Mouse (Mus musculus): ENCODE data around the gene Fyb. TPM values are rescaled to one million over a fixed set of nuclear protein-coding genes. Genes with fewer than 3 reads are reported as not detected.
"Not testable (repeated sequence)": the region's sequence is repeated elsewhere in the genome, so short reads cannot be mapped to it uniquely, and the experiment has no call there.

The Fyb gene
- total RNA-seq, 2 experiments from 2014 or later: 23.4 to 49.7 TPM

GRCm38 (mm10) chr15:6559188-6559587 is 36.5 kb downstream of the Fyb start:
- DNase-seq: no peak

DNA sequence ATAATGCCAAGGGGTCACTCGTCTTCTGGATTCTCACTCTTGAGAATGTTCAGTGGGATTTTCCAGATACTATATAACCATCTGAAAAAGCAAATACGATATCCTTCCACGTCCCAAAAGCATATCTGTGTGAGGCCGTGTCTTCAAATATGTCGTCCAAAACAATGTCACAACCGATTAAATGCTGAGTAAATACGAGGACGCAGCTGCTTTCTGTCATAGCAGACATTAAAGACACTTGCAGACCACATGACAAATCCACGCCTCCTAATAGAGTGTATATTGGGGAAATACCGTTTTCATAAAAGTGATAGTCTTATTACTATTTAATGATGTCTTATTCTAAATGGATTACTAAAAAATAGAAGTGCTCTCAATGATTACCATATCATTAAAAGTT is 38.0 kb downstream of the Fyb start:
- intact Hi-C loops (cut with DNase I): no loop called here
- DNase-seq: no peak

More at GRCm38 (mm10) chr15:6559188-6559587, 36.5 kb downstream of the Fyb start:
- intact Hi-C loops (cut with DNase I): no loop called here

DNA sequence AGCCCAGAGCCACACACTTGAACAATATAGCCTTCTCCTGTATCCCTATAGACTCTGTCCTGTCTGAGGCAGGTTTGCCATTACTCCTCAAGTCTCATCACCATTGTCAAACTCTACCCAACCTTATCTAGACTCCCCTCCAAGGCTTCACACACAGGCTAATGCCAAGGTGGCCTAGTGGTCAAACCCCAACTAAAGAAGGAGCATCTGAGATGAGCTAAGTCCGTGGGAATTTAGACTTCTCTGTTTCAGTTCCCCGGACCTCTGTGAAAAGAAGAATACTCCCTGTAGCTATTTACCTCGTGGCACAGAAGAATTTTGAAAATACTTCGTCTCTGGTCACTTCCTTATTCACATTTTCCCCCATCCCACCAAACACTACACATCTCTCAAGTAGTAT is 39.5 kb downstream of the Fyb start:
- DNase-seq: no peak
- intact Hi-C loops (cut with DNase I): no loop called here

DNA sequence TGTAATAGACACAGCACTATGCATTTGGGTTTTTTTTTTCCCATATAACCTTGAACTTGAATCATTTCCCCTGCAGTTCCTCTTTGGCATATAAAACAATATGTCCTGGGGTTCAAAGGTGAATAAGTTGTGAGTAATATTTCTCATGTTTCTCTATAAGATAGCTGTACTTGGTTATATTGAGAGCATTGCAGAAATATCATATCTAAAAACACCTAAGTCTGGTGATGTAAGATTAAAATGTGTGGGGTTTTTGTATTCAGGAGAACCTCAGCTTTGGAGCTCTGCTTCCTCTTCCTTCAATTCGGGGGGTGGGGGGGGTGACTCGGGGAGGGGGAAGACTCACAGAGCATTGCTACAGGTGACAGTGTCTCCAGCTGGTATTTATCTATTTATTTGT is 40.0 kb downstream of the Fyb start:
- no peak for DNase-seq
- intact Hi-C loops (cut with DNase I): no loop called here

DNA sequence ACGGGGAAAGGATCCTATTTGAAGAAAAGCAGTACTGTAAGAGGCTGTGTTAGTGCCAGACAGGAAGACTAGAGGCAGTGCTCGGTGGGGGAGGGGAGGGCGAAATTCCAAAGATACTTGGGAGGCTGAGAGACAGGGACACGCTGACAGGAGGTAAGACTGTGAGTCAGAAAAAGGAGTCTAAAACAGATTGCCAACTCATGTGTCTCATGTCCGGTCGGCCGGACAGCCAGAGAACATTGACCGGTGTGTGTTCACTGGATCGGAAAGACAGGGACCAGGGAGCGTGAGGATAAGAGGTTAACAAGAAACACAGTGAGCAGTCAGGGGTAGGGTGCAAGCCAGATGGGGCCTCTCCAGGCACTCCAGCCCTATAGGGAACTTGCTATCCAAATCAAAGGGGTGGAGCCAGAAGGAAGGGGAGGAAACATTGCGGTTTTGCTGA is 42.3 kb downstream of the Fyb start:
- intact Hi-C loops (cut with DNase I): loop anchor here (5.0 kb wide), 1 partner anchor 128 kb away; no protein-coding TSS in a partner anchor
- DNase-seq: peak; percentile 55 to 59

GRCm38 (mm10) chr15:6565873-6566272 is 43.2 kb downstream of the Fyb start:
- DNase-seq: no peak
- intact Hi-C loops (cut with DNase I): loop anchor here (5.0 kb wide), 1 partner anchor 129 kb away; no protein-coding TSS in a partner anchor

DNA sequence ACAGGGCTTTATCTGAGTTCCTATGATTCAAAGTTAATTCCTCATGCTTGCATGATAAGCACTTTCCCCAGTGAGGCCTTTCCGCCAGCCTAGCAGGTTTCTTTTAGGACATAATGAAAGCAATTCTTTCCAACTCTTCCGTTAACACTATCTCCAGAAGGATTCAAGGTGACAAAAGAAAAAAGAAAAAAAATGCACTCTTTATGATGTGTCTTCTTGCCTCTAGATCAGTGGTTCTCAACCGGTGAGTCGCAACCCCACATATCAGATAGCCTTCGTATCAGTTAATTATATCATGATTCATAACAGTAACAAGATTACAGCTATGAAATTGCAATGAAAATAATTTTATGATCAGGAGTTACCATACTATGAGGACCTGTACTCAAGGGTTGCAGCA is 45.3 kb downstream of the Fyb start:
- intact Hi-C loops (cut with DNase I): loop anchor here (5.0 kb wide), 1 partner anchor 131 kb away; no protein-coding TSS in a partner anchor
- no peak for DNase-seq

DNA sequence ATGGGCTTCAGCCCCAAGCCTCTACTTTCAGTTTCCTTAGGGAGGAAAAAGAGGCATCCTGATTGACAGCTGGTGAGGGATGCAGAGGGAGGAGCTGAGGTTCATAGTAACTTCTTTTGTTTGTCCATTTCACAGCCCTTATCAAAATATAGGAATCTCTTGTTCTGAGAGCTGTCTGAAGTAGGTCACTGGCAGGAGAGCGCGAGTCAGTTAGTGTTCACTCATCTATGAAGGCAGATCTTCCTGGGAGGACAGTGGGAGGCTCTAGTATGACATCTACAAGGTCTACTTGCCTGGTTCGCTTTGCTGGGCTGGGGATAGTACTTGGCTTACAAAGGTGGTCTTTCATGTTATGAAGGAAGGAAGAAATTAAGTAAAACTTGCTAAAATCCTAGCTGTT is 46.0 kb downstream of the Fyb start:
- intact Hi-C loops (cut with DNase I): loop anchor here (5.0 kb wide), 1 partner anchor 131 kb away; no protein-coding TSS in a partner anchor
- DNase-seq: no peak

DNA sequence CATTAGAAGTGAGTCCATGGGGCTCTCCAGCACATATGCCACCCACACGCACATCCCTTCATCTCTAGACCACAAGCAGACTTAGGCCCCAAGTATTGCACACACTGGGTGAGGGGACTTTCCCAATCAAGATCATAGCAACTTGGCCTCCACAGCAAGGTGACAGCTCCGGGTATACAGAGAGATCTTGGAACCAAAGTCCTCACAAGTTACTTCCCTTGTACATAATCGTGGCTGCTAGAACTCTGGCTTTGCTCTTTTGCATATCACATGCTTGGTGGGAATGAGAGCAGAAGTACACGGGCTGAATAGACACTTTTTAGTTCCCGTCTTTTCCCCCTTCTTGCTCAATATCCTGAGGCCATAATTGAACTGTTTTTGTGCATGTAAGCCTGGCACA is 46.4 kb downstream of the Fyb start:
- no peak for DNase-seq
- intact Hi-C loops (cut with DNase I): loop anchor here (5.0 kb wide), 1 partner anchor 132 kb away; no protein-coding TSS in a partner anchor

GRCm38 (mm10) chr15:6570164-6570861 is 47.7 kb downstream of the Fyb start:
- DNase-seq: no peak
- intact Hi-C loops (cut with DNase I): loop anchor here (1.0 to 2.0 kb wide), 2 partner anchors 69 to 332 kb away; no protein-coding TSS in a partner anchor

GRCm38 (mm10) chr15:6570876-6571275 is 48.2 kb downstream of the Fyb start:
- DNase-seq: peak; percentile 66
- intact Hi-C loops (cut with DNase I): loop anchor here (1.0 to 2.0 kb wide), 2 partner anchors 70 to 332 kb away; no protein-coding TSS in a partner anchor

DNA sequence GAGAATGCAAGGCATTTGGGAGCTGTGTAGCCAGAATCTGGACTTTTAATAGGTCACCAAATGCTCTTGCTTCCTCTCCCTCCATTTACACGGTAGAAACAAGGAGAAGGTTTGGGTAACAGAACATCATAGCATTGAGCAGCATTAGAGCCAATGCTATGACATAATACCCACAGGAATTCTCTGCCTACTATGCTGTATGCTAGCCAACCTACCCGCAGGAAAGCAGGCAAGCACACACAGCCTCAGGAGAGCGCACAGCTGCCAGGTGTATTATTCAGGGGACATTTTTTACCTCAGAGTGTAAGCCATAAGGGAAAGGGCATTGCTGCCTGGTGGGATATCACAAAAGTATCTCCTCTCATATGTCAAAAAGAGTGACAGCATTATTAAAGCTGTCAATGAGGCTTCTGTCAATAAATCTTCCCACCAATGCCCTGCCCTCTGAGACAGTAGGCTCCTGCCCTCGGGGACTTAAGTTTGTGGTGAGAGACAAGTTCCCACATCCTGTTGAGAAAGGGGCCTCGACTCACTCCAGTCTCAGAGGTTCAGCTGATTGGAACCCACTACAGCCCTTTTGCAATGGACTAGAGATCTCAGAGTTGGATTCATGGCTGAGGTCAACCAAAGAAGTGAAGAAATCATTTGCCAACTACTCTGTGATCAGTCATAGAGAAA is 51.8 kb downstream of the Fyb start:
- no peak for DNase-seq
- intact Hi-C loops (cut with DNase I): no loop called here

GRCm38 (mm10) chr15:6577971-6578370 is 55.3 kb downstream of the Fyb start:
- DNase-seq: no peak
- intact Hi-C loops (cut with DNase I): loop anchor here (5.0 kb wide), 1 partner anchor 191 kb away; no protein-coding TSS in a partner anchor

- intact Hi-C loops (cut with DNase I): loop anchor here (5.0 kb wide), 1 partner anchor 191 kb away; no protein-coding TSS in a partner anchor
Observed at GRCm38 (mm10) chr15:6578654-6579053, 56.0 kb downstream of the Fyb start.

DNA sequence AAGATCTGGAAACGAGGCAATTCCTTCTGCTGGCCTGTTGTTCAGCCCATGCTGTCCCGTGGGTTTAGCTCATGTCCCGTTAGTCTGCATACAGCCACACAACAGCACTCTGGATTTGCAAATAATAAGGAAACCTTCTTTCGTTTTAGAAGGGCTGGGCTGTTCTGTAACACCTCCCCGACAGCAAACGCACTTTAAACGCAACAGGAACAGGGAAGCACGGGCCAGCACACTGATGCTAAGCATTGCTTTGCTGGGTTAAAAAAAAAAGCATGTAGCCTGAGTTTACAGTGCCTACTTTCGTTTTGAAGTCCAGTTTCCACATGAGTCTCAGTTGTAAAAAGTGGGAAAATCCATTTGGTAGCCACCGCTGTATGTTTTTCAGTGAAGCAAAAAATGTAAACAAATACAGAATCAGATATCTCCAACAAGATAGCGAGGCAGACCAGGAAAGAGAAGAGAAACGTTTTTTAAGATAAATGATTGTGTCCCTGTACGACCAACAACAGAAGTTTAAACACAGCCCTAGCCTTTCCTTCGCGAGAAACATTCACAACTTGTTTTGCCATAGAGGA is 56.6 kb downstream of the Fyb start:
- intact Hi-C loops (cut with DNase I): loop anchor here (5.0 kb wide), 1 partner anchor 192 kb away; no protein-coding TSS in a partner anchor

More at GRCm38 (mm10) chr15:6578654-6579053, 56.0 kb downstream of the Fyb start:
- DNase-seq: no peak

DNA sequence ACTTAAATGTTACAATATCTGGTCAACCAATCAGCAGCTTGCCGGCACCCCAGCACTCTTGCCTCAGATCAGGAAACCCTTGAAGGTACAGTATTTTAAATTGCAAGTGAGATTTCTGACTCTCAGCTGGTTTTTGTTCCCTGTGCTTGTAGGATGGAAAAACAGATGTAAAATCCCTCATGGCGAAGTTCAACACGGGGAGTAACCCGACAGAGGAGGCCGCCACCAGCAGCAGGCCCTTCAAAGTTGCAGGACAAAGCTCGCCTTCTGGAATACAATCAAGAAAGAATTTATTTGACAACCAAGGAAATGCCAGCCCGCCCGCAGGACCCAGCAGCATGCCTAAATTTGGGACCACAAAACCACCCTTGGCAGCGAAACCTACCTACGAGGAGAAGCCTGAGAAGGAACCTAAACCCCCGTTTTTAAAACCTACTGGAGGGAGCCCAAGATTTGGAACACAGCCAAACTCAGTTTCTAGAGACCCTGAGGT is 57.2 kb downstream of the Fyb start:
- no peak for DNase-seq

More for the DNA sequence above, 56.6 kb downstream of the Fyb start:
- DNase-seq: no peak

DNA sequence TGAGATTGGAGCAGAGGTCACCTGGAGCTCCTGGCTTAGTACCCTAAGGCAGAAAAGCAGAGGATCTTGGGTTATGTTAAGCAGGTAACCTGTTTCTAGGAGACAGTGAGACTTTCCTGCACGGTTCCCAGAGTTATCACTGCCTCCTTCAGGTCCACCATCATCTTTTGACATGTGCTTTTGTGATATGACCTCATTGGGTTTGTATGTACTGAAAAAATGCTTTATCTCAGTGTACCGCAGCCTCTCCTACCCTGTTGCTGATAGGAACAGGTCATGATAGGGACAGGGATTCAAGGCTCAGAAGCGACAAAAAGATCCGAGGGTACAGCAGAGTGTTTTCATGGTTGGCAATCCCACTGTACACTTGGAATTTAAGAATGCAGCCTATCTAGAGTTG is 62.0 kb downstream of the Fyb start:
- intact Hi-C loops (cut with DNase I): no loop called here
- no peak for DNase-seq

More for the DNA sequence above, 57.2 kb downstream of the Fyb start:
- intact Hi-C loops (cut with DNase I): loop anchor here (5.0 kb wide), 1 partner anchor 193 kb away; no protein-coding TSS in a partner anchor

- DNase-seq; intact Hi-C loops (cut with DNase I): not testable (repeated sequence)
Observed at GRCm38 (mm10) chr15:6586351-6586750, 63.7 kb downstream of the Fyb start.

GRCm38 (mm10) chr15:6587526-6587925 is 64.9 kb downstream of the Fyb start:
- no peak for DNase-seq
- intact Hi-C loops (cut with DNase I): no loop called here

DNA sequence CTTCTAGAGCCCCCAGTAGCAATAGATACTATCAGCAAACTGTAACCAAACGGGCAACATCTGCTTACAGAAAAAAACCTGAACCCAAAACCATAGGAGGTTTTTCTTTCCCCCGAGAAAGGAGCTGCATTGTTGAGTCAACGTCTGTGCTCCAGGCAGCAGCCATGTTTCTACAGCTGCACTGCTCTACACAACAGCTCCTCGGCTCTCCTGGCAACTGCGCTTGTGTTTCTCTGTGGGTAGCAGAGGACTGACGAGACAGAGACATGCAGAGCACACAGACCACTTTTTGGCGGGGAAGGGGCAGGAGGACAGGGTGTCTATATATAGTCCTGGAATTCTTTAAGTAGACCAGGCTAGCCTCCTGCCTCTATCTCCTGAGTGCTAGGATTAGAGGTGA is 65.5 kb downstream of the Fyb start:
- DNase-seq: no peak
- intact Hi-C loops (cut with DNase I): no loop called here

Data from heart, postnatal 36 days (tissue).